15 mouse cellular contexts compared by ENCODE assay signal in genomic region chr5:35070953-35071352, GRCm38 (mm10). TPM values are rescaled to one million over a fixed set of nuclear protein-coding genes. Genes with fewer than 3 reads are reported as not detected.
DNase-seq lines count a peak whose midpoint lies in the region; ATAC-seq and TF ChIP-seq lines count a peak whose summit lies in the region.
"Had no signal": no experiment of that assay in that cellular context is flagged by ENCODE, and none has a peak within 500 bp of the region (broad histone marks: within the 10 kb centered on the region; RNA-seq: fewer than 3 reads in every experiment).

No protein-coding gene starts in this region.

- H3K4me3 ChIP-seq in neural tube, embryonic 12.5 days, result no peak overlapping the region
- no peak overlapping the region for H3K4me3 ChIP-seq in layer of hippocampus, adult 2 months
- H3K4me3 ChIP-seq: embryonic facial prominence, embryonic 13.5 days; limb, embryonic 15.5 days had no signal

- peak; percentile 38 for ATAC-seq in frontal cortex, adult (ENCODE audit: low TSS enrichment)
- ATAC-seq in neural tube, embryonic 12.5 days (ENCODE audit: low FRiP score, low read depth), result 0 out of 2 replicates have a peak, but pooled peaks have one; percentile 33

- DNase-seq in frontal cortex, postnatal 25 days (ENCODE audit: low spot score in 2 of 2), result no peak
- no peak for DNase-seq in neural tube, embryonic 10.5 days (ENCODE audit: extremely low spot score, low spot score)
- peak in 1 of 2 experiments; percentile 28 for DNase-seq in layer of hippocampus, adult 2 months (ENCODE audit: low spot score in 2 of 2)
- peak; percentile 85 for DNase-seq in retina, postnatal 1 day
- no peak for DNase-seq in adrenal gland, postnatal 4 days (ENCODE audit: low spot score in 2 of 2)
- DNase-seq in adrenal gland, postnatal 14 days, result no peak
- DNase-seq: B cell, adult 2 months; cerebellum, adult 8-10 months; gastrocnemius, postnatal 36 days; heart, postnatal 14 days; kidney, postnatal 10 days had no signal

- no peak overlapping the region for H3K27ac ChIP-seq in neural tube, embryonic 12.5 days
- H3K27ac ChIP-seq in layer of hippocampus, adult 2 months, result peak overlapping the region; percentile 33; the same call in 1 of the 2 replicates
- H3K27ac ChIP-seq: embryonic facial prominence, embryonic 13.5 days; limb, embryonic 15.5 days had no signal

- H3K4me2 ChIP-seq in neural tube, embryonic 12.5 days (replicated peaks), result no peak overlapping the region
- H3K4me2 ChIP-seq: embryonic facial prominence, embryonic 13.5 days; limb, embryonic 15.5 days had no signal

- no peak overlapping the region for H3K9ac ChIP-seq in neural tube, embryonic 12.5 days
- H3K9ac ChIP-seq: embryonic facial prominence, embryonic 13.5 days; limb, embryonic 15.5 days had no signal

- H3K36me3 ChIP-seq in neural tube, embryonic 12.5 days, result no peaks in the 10 kb centered on the region
- H3K36me3 ChIP-seq: embryonic facial prominence, embryonic 13.5 days; limb, embryonic 15.5 days had no signal

- no peak for TF ChIP-seq CTCF in layer of hippocampus, adult 2 months (conservative IDR thresholded peaks at IDR 0.05)

- WGBS in neural tube, embryonic 12.5 days, result 47% methylated on average over 7 of the region's 7 CpGs

- H3K4me1 ChIP-seq in neural tube, embryonic 12.5 days, result peaks cover 6% of the 10 kb centered on the region
- H3K4me1 ChIP-seq: embryonic facial prominence, embryonic 13.5 days; limb, embryonic 15.5 days had no signal

- no peaks in the 10 kb centered on the region for H3K27me3 ChIP-seq in neural tube, embryonic 12.5 days (replicated peaks)
- H3K27me3 ChIP-seq: embryonic facial prominence, embryonic 13.5 days; limb, embryonic 15.5 days had no signal

- H3K9me3 ChIP-seq in neural tube, embryonic 12.5 days, result no peaks in the 10 kb centered on the region
- H3K9me3 ChIP-seq: embryonic facial prominence, embryonic 13.5 days; limb, embryonic 15.5 days had no signal

RNA-seq across cellular contexts. Expression of gene Dok7, which starts 14.4 kb away (rescaled TPM):
- 1.5 and 1.6 TPM in 2 replicates for polyA plus RNA-seq in neural tube, embryonic 12.5 days (2016; fragmentation: Nextera tagmentation; extraction: Ambion mirVana)
- 10 to 100 TPM; 19.5 to 20.0 TPM for total RNA-seq in layer of hippocampus, adult 2 months (2021)
- total RNA-seq in adrenal gland, postnatal 4 days (2021), result 10 to 100 TPM; 13.0 to 13.1 TPM
- total RNA-seq in adrenal gland, postnatal 14 days (2021), result 10.7 and 12.4 TPM in 2 replicates

RNA-seq across cellular contexts. Expression of gene Hgfac, which starts 29.6 kb away (rescaled TPM):
- polyA plus RNA-seq in neural tube, embryonic 12.5 days (2016; fragmentation: Nextera tagmentation; extraction: Ambion mirVana), result 0.35 and 0.46 TPM in 2 replicates
- 1 to 10 TPM; 1.5 to 1.8 TPM for total RNA-seq in layer of hippocampus, adult 2 months (2021)
- 10 to 100 TPM in 1 of 2 experiments, 1 to 10 TPM in 1; 5.6 to 39.9 TPM for total RNA-seq in adrenal gland, postnatal 4 days (2021)
- 3.7 and 36.1 TPM in 2 replicates for total RNA-seq in adrenal gland, postnatal 14 days (2021)

RNA-seq across cellular contexts. Expression of gene Lrpap1, which starts 34.6 kb away (rescaled TPM):
- polyA plus RNA-seq in neural tube, embryonic 12.5 days (2016; fragmentation: Nextera tagmentation; extraction: Ambion mirVana), result 105 and 119 TPM in 2 replicates
- total RNA-seq in layer of hippocampus, adult 2 months (2021), result 100 to 1,000 TPM; 150 to 159 TPM
- 100 to 1,000 TPM; 109 to 129 TPM for total RNA-seq in adrenal gland, postnatal 4 days (2021)
- total RNA-seq in adrenal gland, postnatal 14 days (2021), result 80.8 and 88.8 TPM in 2 replicates
